12 mouse cellular contexts compared by ENCODE assay signal in genomic region chr9:14397449-14397819, GRCm38 (mm10).
"Had no signal": no experiment of that assay in that cellular context is flagged by ENCODE, and none has a peak within 500 bp of the region (broad histone marks: within the 10 kb centered on the region; RNA-seq: fewer than 3 reads in every experiment).

No protein-coding gene starts in this region.

- H3K27ac ChIP-seq: kidney, embryonic 15.5 days; left cerebral cortex, adult 2 months; stomach, embryonic 15.5 days had no signal

- H3K9ac ChIP-seq: kidney, embryonic 15.5 days; stomach, embryonic 15.5 days had no signal

- H3K4me1 ChIP-seq: kidney, embryonic 15.5 days; stomach, embryonic 15.5 days had no signal

- H3K36me3 ChIP-seq: kidney, embryonic 15.5 days; stomach, embryonic 15.5 days had no signal

- DNase-seq: kidney, adult 18-20 months; kidney, postnatal 10 days; kidney, postnatal 36 days; layer of hippocampus, postnatal 36 days; midbrain, embryonic 14.5 days; right cerebral cortex, postnatal 14 days; right cerebral cortex, postnatal 4 days; thymus, postnatal 25 days had no signal

- H3K27me3 ChIP-seq: kidney, embryonic 15.5 days; stomach, embryonic 15.5 days had no signal

- H3K4me3 ChIP-seq: kidney, embryonic 15.5 days; left cerebral cortex, adult 2 months; stomach, embryonic 15.5 days had no signal

- H3K9me3 ChIP-seq: kidney, embryonic 15.5 days; stomach, embryonic 15.5 days had no signal

- H3K4me2 ChIP-seq: kidney, embryonic 15.5 days; midbrain, embryonic 11.5 days; stomach, embryonic 15.5 days had no signal
